Mouse (Mus musculus) lung, adult 2 months (tissue): ENCODE results near the gene Cd27. TPM values are rescaled to one million over a fixed set of nuclear protein-coding genes. Genes with fewer than 3 reads are reported as not detected.

Experiments used
- DNase-seq: peaks from one replicate; pipeline ENCODE4 v3.0.0; 2022
- H3K4me1 ChIP-seq: fragments of 200-500 bp; 2 replicates; pipeline ENCODE4 v1.6.1; 2011; ENCODE audit warnings: low read length; ENCODE audit not compliant: control insufficient read depth, insufficient read depth
- H3K4me3 ChIP-seq: fragments of 200-500 bp; replicated peaks from 2 replicates; pipeline ENCODE3; 2011; ENCODE audit warnings: low read depth, mild to moderate bottlenecking, control low read depth, low read length; ENCODE audit errors: extremely low read depth
- CTCF ChIP-seq: fragments of 200-500 bp; IDR thresholded peaks from 2 replicates; pipeline ENCODE4 v1.5.1; 2011; ENCODE audit warnings: mild to moderate bottlenecking, low read length, control low read depth; ENCODE audit not compliant: insufficient read depth
- POLR2A ChIP-seq: fragments of 200-500 bp; IDR thresholded peaks from 2 replicates; pipeline ENCODE4 v1.6.1; 2011; ENCODE audit warnings: low read depth, mild to moderate bottlenecking, control low read depth, low read length, borderline replicate concordance; ENCODE audit errors: extremely low read depth
- WGBS: fragments of 180-500 bp; shearing (Covaris S2); methylation state at CpG from one replicate; pipeline ENCODE4 v1.1.7; 2018; 5-methylcytosine and 5-hydroxymethylcytosine counted together
- polyA plus RNA-seq: library from polyadenylated mRNA; depleted of rRNA; stranded (reverse); fragments of >200 nt; gene quantifications from 2 replicates; pipeline ENCODE4 v1.2.3, GENCODE M21; 2012

Gene Cd27
- polyA plus RNA-seq, 1 experiment = 9.8 TPM

DNA sequence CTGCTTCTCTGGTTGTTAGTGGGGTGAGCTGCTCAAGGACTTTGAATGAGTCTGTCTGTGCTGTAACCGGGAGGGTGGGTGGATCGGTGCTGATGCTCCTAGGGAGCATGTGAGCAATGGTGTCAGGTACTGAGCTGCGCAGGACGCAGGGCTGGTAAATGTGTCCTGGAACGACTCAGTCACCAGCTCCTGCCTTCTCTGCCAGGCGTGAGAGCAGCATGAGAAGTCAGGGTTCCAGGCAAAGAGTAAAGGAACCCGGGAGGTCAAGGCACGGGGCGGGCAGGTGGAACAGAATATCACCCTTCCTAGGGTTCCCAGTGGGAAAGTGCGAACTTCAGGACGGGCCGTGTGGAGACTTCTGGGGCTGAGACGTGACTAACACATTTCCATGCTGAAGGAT, 29.3 kb upstream of the Cd27 start:
- no peak for DNase-seq
- Histone ChIP-seq H3K4me1 (no peaks in the 10 kb centered on the region), H3K4me3 (no peak overlapping the region)
- 65% methylated on average over 13 of the region's 13 CpGs for WGBS
- TF ChIP-seq POLR2A = no peak
- TF ChIP-seq CTCF = no peak

DNA sequence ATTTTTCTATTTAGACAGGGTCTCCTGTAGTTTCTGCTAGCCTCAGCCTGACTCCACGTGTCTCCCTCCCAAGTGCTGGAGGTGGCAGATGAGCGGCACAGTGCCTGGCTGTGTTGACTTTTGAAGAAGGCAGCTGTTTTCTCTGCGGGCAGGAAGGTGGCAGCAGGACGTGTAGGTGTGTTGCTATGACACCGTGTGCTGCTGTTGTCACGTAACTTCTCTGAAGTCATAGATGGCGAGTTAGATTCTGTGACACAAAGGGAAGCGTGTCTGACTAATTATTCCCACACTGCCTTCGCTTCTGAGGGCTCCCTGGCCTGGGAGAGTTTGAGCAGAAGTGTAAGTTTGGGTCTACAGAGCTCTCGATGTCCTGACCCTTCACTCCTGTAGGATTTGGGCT, 28.4 kb upstream of the Cd27 start:
- no peak for DNase-seq
- Histone ChIP-seq H3K4me3 (no peak overlapping the region), H3K4me1 (no peaks in the 10 kb centered on the region)
- TF ChIP-seq CTCF (no peak), POLR2A (no peak)
- 28% methylated on average over 10 of the region's 10 CpGs for WGBS

DNA sequence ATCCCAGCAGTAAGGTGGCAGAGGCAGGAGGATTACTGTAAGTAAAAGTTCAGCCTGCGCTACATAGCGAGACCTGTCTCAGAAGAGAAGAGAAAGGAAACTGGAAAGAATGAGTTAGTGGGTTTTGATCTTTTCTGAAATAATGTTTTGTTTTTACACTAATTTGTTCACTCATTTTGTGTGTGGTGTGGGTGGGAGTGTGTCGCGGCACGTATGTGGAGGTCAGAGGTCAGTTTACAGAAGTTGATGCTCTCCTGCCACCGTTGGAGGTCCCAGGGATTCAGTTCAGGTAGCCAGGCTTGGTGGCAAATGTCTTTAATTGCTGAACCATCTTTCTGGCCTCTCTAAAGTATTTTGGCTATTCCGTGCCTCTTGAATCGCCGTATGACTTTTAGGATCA, 27.4 kb upstream of the Cd27 start:
- no peak for DNase-seq
- Histone ChIP-seq H3K4me1 (no peaks in the 10 kb centered on the region), H3K4me3 (no peak overlapping the region)
- 75% methylated on average over 9 of the region's 9 CpGs for WGBS
- no peak for TF ChIP-seq CTCF
- TF ChIP-seq POLR2A = no peak

DNA sequence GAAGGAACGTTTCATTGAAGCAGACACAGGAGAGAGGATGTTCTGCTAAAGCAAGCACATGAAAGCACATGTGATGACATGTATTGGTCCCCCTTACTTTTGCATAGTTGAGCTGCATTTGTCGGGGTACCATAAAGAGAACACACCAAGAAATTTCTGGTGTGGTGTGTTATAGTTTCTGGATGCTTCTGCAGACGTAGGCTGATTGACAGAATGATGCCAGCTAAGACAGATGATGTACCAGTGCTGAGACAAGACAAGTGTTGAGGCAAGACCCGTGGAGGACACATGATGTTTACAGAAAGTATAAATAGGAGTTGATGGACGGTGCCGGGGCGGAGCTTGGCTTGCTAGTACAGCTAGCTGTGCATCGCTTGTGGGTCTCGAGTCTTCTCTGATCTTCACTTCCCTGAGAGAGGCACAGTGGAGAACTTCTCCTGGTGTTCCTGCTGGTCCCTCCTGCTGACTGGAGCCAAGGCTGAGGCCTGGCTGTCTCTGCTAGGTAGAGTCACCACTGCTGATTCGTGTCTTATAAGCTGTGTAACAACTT, 23.3 kb upstream of the Cd27 start:
- Histone ChIP-seq H3K4me3 (no peak overlapping the region), H3K4me1 (no peaks in the 10 kb centered on the region)
- no peak for DNase-seq
- no peak for TF ChIP-seq CTCF
- 56% methylated on average over 10 of the region's 10 CpGs for WGBS

DNA sequence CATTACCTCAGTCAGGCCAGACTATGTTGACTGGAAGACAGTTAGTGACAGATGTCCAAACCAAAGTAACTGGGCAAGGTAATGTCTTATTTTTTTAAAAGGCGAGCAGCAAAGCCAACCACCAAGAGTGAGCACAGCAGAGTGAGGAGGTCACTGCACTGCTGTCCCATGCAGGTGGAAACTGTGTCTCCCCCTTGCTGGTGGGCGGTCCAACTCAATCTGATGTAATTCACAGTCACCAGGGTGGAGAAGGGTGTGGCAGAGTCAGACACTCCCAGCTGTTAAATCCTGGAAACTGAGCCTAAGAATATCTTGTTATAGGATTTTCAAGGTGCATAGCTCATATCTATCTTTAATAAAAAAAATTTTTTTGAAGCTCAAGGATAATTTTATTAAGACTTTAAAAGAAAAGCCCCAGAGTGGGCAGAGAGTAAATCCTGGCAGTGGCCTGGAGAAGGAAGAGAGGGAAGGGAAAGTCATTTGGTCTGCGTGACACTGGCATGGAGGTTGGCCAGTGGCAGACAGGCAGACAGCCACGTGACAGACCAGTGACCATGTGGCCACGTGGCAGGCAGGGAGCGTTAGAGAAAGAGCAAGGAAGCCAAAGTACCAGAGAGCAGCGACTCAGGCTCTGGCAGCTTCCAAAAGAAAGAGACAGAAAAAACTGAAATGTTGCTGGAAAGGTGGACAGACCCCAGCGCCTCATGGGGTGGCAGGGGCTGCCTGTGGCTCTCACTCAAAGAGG, 19.6 kb upstream of the Cd27 start:
- Histone ChIP-seq H3K4me1 (no peaks in the 10 kb centered on the region), H3K4me3 (no peak overlapping the region)
- 60% methylated on average over 8 of the region's 8 CpGs for WGBS
- TF ChIP-seq POLR2A (no peak), CTCF (no peak)
- DNase-seq = no peak

DNA sequence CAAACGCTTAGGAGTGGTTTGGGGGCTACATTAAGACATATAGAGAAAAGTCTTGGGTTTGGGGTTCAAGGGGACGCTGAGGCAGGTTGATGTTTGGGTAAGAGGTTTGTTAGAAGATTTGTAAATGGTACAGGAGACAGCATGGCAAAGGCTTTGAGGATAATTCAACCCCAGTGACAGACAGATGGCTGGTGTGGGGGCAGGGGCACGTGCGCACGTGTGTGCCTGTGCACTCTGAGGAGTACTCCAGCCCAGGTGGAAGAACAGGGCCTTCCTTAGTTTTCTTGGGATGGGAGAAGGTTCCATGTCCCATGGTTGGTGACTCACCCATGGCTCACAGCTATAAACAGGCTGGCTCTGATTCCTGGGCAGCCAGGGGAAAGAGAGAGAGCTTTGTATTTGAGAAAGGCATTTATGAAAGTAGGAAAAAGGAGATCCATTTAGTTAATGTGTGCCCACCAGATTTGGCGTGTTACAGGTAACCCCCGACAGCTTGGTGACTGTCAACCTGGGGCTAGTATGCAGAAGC, 18.8 kb upstream of the Cd27 start:
- H3K4me3 ChIP-seq = no peak overlapping the region
- no peak for DNase-seq
- WGBS = 81% methylated on average over 7 of the region's 7 CpGs

DNA sequence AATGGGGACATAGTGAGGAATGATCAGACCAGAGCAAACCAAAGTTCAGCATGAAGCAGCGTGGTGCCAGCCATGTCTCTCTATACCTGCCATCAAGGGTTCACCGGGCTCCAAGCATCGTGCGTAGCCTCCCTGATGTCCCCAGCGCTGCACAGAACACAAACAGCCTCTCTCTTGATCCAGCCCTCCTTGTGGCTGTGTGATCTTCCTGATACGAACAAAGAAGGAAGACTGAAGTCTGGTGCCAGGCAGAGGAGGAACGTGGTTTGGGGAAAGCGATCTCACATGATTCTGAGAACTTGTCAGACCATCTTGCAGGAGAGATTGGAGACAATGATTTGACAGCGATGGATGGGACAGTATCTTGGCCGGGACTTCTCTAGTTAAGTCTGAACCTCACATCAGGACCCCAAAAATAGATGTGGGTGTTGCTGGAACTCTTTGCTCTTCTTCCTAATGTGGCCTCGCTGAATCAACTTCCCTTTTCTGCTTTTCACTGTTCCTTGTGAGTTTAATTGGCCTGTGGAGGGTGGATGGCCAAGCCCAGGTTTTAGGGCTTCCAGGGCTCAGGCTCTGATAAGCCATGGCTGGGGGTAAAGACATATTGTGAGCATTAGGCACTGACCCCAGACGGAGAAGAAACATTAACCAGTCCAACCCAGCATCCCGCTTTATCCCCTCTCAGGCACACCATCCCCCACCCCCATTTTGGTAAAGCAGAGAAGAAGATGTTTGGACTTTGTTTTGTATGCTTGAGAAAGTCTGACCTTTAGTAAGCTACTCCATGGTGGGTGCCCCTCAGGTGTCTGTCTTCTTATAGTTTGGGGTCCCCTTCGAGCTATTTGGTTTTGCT, 17.3 kb upstream of the Cd27 start:
- no peaks in the 10 kb centered on the region for H3K4me1 ChIP-seq
- 69% methylated on average over 14 of the region's 14 CpGs for WGBS
- TF ChIP-seq CTCF = no peak
- no peak for TF ChIP-seq POLR2A
- no peak for DNase-seq
- H3K4me3 ChIP-seq = peak overlapping the region; percentile 0

More for the DNA sequence above, 18.8 kb upstream of the Cd27 start:
- TF ChIP-seq CTCF (no peak), POLR2A (no peak)
- H3K4me1 ChIP-seq = no peaks in the 10 kb centered on the region

DNA sequence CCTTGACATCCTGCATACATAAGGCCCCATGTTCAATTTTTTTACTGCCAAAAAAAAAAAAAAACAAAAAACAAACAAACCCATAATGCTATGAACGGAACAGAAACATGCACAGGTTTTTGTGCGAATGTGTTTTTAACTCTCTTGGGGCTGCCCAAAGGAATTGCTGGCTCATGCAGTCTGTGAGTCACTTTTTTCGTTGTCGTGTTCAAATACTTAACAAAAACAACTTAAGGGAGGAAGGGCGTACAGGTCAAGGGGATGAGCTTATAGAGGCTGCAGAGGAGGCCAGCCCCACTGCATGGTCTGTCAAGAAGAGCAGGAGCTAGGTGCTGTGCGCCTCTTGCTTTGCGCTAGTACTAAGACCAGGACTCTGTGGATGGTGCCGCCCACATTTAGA, 15.9 kb upstream of the Cd27 start:
- Histone ChIP-seq H3K4me1 (no peaks in the 10 kb centered on the region), H3K4me3 (no peak overlapping the region)
- TF ChIP-seq POLR2A = no peak
- no peak for TF ChIP-seq CTCF
- no peak for DNase-seq
- 73% methylated on average over 8 of the region's 8 CpGs for WGBS

DNA sequence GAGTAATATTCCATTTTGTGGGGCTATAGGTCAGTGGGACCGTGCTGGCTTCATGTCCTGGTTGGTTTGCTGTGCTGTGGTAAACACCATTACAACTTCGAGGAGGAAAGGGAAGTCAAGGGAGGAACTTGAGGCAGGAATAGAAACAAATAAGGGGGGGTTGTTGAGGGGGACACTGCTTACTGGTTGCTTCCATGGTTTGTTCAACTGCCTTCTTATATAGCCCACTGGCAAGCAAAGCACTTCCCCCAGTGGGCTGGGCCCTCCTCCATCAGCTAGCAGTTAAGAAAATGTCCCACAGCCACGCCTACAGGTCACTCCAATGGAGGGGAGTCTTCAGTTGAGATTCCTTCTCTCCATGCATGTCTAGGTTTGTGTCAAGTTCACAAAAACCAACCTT, 15.5 kb upstream of the Cd27 start:
- WGBS = 73% methylated on average over 3 of the region's 3 CpGs
- Histone ChIP-seq H3K4me1 (no peaks in the 10 kb centered on the region), H3K4me3 (no peak overlapping the region)
- TF ChIP-seq CTCF (no peak), POLR2A (no peak)
- DNase-seq = no peak
